Mouse (Mus musculus): ENCODE data around the gene 4933424G06Rik. TPM values are rescaled to one million over a fixed set of nuclear protein-coding genes. Genes with fewer than 3 reads are reported as not detected.

The 4933424G06Rik gene
- polyA plus RNA-seq, 1 experiment: not detected

DNA sequence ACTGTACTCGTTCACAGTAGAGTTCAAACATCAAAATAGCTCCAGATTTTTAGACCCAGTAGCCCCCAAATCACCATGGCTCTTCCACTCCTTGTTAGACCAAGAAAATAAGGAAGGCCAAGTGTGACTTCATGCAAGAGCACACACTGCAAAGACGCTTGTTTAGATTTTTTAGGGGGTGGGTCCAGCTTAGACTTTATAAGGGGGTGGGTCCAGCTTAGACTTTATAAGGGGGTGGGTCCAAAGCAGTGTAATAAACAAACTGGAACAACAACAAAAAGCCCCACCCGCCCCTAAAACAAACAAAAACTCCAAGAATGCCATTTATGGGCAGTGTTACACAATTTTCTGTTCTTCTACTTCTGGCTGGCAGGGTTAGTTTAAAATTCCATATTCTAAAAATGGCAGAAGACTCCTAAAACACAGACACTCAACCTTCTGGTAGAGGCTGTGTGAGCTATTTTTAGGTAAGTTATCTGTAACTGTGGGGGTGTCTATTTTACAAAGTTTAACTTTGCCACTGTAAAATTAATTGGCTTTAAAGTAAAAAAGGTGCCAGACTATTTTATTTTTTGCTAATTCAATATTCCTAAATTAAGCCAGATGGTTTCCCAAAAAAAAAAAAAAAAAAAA is 90.5 kb downstream of the 4933424G06Rik start:
- Histone ChIP-seq H3K27ac (ENCODE audit: insufficient read depth, low read length) (no peak overlapping the region), H3K4me3 (ENCODE audit: low read depth, low read length) (no peak overlapping the region), H3K9ac (ENCODE audit: low read depth, poor library complexity, severe bottlenecking) (no peak overlapping the region), H3K27me3 (ENCODE audit: control insufficient read depth, insufficient read depth, low read length, poor library complexity, severe bottlenecking) (no peaks in the 10 kb centered on the region), H3K4me1 (ENCODE audit: control insufficient read depth, insufficient read depth, low read length) (peaks cover 4% of the 10 kb centered on the region), H3K36me3 (ENCODE audit: control insufficient read depth, insufficient read depth, low read length, poor library complexity, severe bottlenecking) (peaks cover 67% of the 10 kb centered on the region), H3K9me3 (replicated peaks; ENCODE audit: control insufficient read depth, insufficient read depth, low read length, poor library complexity, severe bottlenecking) (no peaks in the 10 kb centered on the region)
- TF ChIP-seq EP300 (IDR thresholded peaks at IDR 0.05; ENCODE audit: insufficient read depth, low read depth, low read length) (no peak), POLR2A (IDR thresholded peaks at IDR 0.05; ENCODE audit: insufficient read depth, low read length) (no peak), CTCF (IDR thresholded peaks at IDR 0.05; ENCODE audit: low read depth, low read length) (no peak)

DNA sequence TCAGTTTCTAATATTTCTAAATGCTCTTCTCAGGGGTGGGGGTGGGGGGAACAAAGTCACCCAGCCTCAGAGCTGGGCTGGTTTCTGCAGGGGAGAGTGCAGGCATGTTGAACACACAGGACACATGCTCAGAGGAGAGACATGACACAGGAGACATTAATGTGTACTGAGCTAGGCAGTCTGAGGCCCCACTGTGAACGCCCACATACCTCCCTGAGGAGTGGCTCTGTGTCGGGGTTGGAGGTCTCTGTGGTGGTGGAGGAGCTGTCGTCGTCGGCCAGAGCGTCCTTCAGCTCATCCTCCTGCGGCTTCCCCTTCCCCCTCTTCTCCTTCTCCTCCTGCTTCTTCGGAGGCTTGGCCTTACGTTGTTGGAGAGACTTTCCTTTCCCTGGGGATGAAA is 94.3 kb downstream of the 4933424G06Rik start:
- no peaks in the 10 kb centered on the region for H3K9me3 ChIP-seq (replicated peaks; ENCODE audit: control insufficient read depth, insufficient read depth, low read length, poor library complexity, severe bottlenecking)
- no peak overlapping the region for H3K9ac ChIP-seq (ENCODE audit: low read depth, poor library complexity, severe bottlenecking)
- TF ChIP-seq POLR2A (IDR thresholded peaks at IDR 0.05; ENCODE audit: insufficient read depth, low read length): no peak
- TF ChIP-seq CTCF (IDR thresholded peaks at IDR 0.05; ENCODE audit: low read depth, low read length): no peak
- peak; percentile 49; the same call in 1 of the 2 replicates for TF ChIP-seq EP300 (IDR thresholded peaks at IDR 0.05; ENCODE audit: insufficient read depth, low read depth, low read length)
- H3K36me3 ChIP-seq (ENCODE audit: control insufficient read depth, insufficient read depth, low read length, poor library complexity, severe bottlenecking): peaks cover 60% of the 10 kb centered on the region
- H3K27me3 ChIP-seq (ENCODE audit: control insufficient read depth, insufficient read depth, low read length, poor library complexity, severe bottlenecking): no peaks in the 10 kb centered on the region
- H3K27ac ChIP-seq (ENCODE audit: insufficient read depth, low read length): peak overlapping the region; percentile 39
- no peak overlapping the region for H3K4me3 ChIP-seq (ENCODE audit: low read depth, low read length)
- peaks cover 4% of the 10 kb centered on the region for H3K4me1 ChIP-seq (ENCODE audit: control insufficient read depth, insufficient read depth, low read length)

DNA sequence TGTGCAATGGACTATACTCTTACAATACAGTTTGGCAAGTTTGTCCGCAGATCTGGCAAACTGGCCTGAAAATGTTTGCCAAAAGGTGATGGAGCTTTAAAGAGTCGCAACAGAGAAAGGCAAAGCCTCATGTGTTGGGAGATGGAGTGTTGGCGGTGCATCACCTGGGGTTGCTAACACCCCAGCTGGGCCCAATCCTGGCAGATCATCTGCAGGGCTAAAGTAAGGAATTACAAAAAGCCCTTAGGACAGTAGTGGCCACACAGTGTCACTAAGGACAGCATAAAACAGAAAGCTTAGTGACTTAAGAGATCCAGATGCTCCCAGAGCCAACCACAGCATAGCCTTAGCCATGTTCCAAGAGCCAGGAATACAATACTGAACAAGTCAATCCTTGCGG is 94.9 kb downstream of the 4933424G06Rik start:
- peaks cover 56% of the 10 kb centered on the region for H3K36me3 ChIP-seq (ENCODE audit: control insufficient read depth, insufficient read depth, low read length, poor library complexity, severe bottlenecking)
- H3K27me3 ChIP-seq (ENCODE audit: control insufficient read depth, insufficient read depth, low read length, poor library complexity, severe bottlenecking): no peaks in the 10 kb centered on the region
- TF ChIP-seq EP300 (IDR thresholded peaks at IDR 0.05; ENCODE audit: insufficient read depth, low read depth, low read length): no peak
- TF ChIP-seq POLR2A (IDR thresholded peaks at IDR 0.05; ENCODE audit: insufficient read depth, low read length): no peak
- TF ChIP-seq CTCF (IDR thresholded peaks at IDR 0.05; ENCODE audit: low read depth, low read length): no peak
- H3K4me3 ChIP-seq (ENCODE audit: low read depth, low read length): no peak overlapping the region
- no peaks in the 10 kb centered on the region for H3K9me3 ChIP-seq (replicated peaks; ENCODE audit: control insufficient read depth, insufficient read depth, low read length, poor library complexity, severe bottlenecking)
- H3K4me1 ChIP-seq (ENCODE audit: control insufficient read depth, insufficient read depth, low read length): peaks cover 4% of the 10 kb centered on the region
- H3K27ac ChIP-seq (ENCODE audit: insufficient read depth, low read length): peak overlapping the region; percentile 39
- H3K9ac ChIP-seq (ENCODE audit: low read depth, poor library complexity, severe bottlenecking): no peak overlapping the region; the same call in 1 of the 2 replicates

DNA sequence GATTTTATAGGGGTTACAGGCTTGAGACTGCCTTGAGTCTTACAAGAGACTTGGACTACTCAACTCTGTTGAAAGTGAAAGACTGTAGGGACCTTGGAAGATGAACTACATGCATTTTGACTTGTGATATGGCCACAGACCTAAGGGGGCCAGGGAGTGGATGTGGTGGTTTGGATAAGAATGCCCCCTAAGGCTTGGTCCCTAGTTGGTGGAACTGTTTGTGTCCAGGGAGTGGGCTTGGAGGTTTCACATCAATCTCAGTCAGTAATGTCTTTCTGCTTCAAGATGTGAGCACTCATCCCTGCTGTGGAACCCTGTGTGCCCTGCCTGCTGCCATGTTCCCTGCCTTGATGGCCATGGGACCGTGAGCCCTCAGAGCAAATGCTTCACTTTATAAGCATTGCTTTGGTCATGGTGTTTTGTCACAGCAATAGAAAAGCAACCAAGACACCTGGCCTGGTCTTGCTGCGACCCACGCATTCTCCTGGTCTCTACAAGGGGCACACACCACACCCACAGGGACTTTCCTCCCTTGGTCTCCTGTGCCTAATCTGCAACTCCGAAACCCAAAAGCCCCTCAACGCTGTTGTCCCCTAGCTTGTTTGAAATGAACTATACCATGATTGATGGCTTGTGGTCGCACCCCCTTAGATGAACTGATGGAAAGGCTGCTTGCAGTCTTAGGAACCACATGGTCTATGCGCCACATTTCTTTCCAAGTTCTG is 96.4 kb downstream of the 4933424G06Rik start:
- Histone ChIP-seq H3K9me3 (replicated peaks; ENCODE audit: control insufficient read depth, insufficient read depth, low read length, poor library complexity, severe bottlenecking) (no peaks in the 10 kb centered on the region), H3K27ac (ENCODE audit: insufficient read depth, low read length) (0 out of 2 replicates have a peak overlapping the region, but pooled peaks have one; percentile 1), H3K9ac (ENCODE audit: low read depth, poor library complexity, severe bottlenecking) (no peak overlapping the region), H3K4me3 (ENCODE audit: low read depth, low read length) (no peak overlapping the region), H3K27me3 (ENCODE audit: control insufficient read depth, insufficient read depth, low read length, poor library complexity, severe bottlenecking) (no peaks in the 10 kb centered on the region), H3K36me3 (ENCODE audit: control insufficient read depth, insufficient read depth, low read length, poor library complexity, severe bottlenecking) (peaks cover 59% of the 10 kb centered on the region), H3K4me1 (ENCODE audit: control insufficient read depth, insufficient read depth, low read length) (peaks cover 4% of the 10 kb centered on the region)
- TF ChIP-seq POLR2A (IDR thresholded peaks at IDR 0.05; ENCODE audit: insufficient read depth, low read length) (no peak), CTCF (IDR thresholded peaks at IDR 0.05; ENCODE audit: low read depth, low read length) (no peak), EP300 (IDR thresholded peaks at IDR 0.05; ENCODE audit: insufficient read depth, low read depth, low read length) (no peak)

DNA sequence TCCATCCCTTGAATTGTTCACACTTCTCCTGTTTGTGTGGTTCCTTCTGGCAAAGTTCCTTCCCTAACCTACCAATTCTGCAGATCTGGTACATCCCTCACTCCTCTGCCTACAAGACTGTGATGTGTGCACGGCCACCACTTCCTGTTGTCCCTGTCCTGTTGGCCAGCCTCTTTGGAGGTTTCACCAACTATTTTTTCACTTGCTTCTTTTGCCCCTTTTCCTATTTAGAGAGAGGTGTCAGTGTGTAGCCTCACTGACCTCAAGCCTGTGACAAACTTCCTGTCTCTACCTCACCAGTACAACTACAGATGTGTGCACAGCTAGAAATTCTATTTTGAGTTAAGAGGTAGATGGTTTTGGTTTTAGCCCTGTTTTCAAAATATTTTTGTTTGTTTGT is 97.1 kb downstream of the 4933424G06Rik start:
- Histone ChIP-seq H3K4me3 (ENCODE audit: low read depth, low read length) (no peak overlapping the region), H3K27me3 (ENCODE audit: control insufficient read depth, insufficient read depth, low read length, poor library complexity, severe bottlenecking) (no peaks in the 10 kb centered on the region), H3K27ac (ENCODE audit: insufficient read depth, low read length) (no peak overlapping the region), H3K4me1 (ENCODE audit: control insufficient read depth, insufficient read depth, low read length) (peaks cover 4% of the 10 kb centered on the region), H3K9ac (ENCODE audit: low read depth, poor library complexity, severe bottlenecking) (no peak overlapping the region), H3K9me3 (replicated peaks; ENCODE audit: control insufficient read depth, insufficient read depth, low read length, poor library complexity, severe bottlenecking) (no peaks in the 10 kb centered on the region), H3K36me3 (ENCODE audit: control insufficient read depth, insufficient read depth, low read length, poor library complexity, severe bottlenecking) (peaks cover 59% of the 10 kb centered on the region)
- TF ChIP-seq EP300 (IDR thresholded peaks at IDR 0.05; ENCODE audit: insufficient read depth, low read depth, low read length) (no peak), CTCF (IDR thresholded peaks at IDR 0.05; ENCODE audit: low read depth, low read length) (no peak), POLR2A (IDR thresholded peaks at IDR 0.05; ENCODE audit: insufficient read depth, low read length) (no peak)

Other genes starting within 250 kb of the 4933424G06Rik start
- 4.7 and 5.4 TPM in 2 replicates for gene Cnnm4, start 238.5 kb upstream of the 4933424G06Rik start, polyA plus RNA-seq (2011; ENCODE audit: insufficient read depth, insufficient read length, low read depth, missing spikeins)
- 17.4 and 18.0 TPM in 2 replicates for gene Cnnm3, start 198.3 kb upstream of the 4933424G06Rik start, polyA plus RNA-seq (2011; ENCODE audit: insufficient read depth, insufficient read length, low read depth, missing spikeins)
- gene Ankrd23, start 173.3 kb upstream of the 4933424G06Rik start, polyA plus RNA-seq (2011; ENCODE audit: insufficient read depth, insufficient read length, low read depth, missing spikeins): 6.8 and 6.9 TPM in 2 replicates
- 1.2 TPM in 1 of 2 replicates, not detected in the other for gene Gm42417, start 170.7 kb upstream of the 4933424G06Rik start, polyA plus RNA-seq (2011; ENCODE audit: insufficient read depth, insufficient read length, low read depth, missing spikeins)
- gene Ankrd39, start 162.7 kb upstream of the 4933424G06Rik start, polyA plus RNA-seq (2011; ENCODE audit: insufficient read depth, insufficient read length, low read depth, missing spikeins): 6.4 and 8.8 TPM in 2 replicates
- 6.5 and 11.2 TPM in 2 replicates for gene Sema4c, start 151.8 kb upstream of the 4933424G06Rik start, polyA plus RNA-seq (2011; ENCODE audit: insufficient read depth, insufficient read length, low read depth, missing spikeins)
- 8.9 and 9.8 TPM in 2 replicates for gene Fam178b, start 27.0 kb upstream of the 4933424G06Rik start, polyA plus RNA-seq (2011; ENCODE audit: insufficient read depth, insufficient read length, low read depth, missing spikeins)
- gene Cox5b, start 18.7 kb upstream of the 4933424G06Rik start, polyA plus RNA-seq (2011; ENCODE audit: insufficient read depth, insufficient read length, low read depth, missing spikeins): 509 and 516 TPM in 2 replicates
- gene Actr1b, start 4.3 kb downstream of the 4933424G06Rik start, polyA plus RNA-seq (2011; ENCODE audit: insufficient read depth, insufficient read length, low read depth, missing spikeins): 83.3 and 85.3 TPM in 2 replicates
- 0.68 and 1.5 TPM in 2 replicates for gene Zap70, start 51.6 kb downstream of the 4933424G06Rik start, polyA plus RNA-seq (2011; ENCODE audit: insufficient read depth, insufficient read length, low read depth, missing spikeins)
- 77.1 and 77.7 TPM in 2 replicates for gene Tmem131, start 233.5 kb downstream of the 4933424G06Rik start, polyA plus RNA-seq (2011; ENCODE audit: insufficient read depth, insufficient read length, low read depth, missing spikeins)

Measured in ES-Bruce4 (cell line).